Mouse (Mus musculus): ENCODE measurements around the gene Bcl2l11.

GRCm38 (mm10) chr2:128163177-128163576 is 37.3 kb downstream of the Bcl2l11 start:
- TF ChIP-seq CTCF (conservative IDR thresholded peaks at IDR 0.05; ENCODE audit: low read length) (no peak), NANOG (IDR thresholded peaks at IDR 0.05; ENCODE audit: borderline replicate concordance, low read length) (no peak)

All from E14TG2a.4 (cell line).